Mouse (Mus musculus) natural killer cell, adult 2 months (primary cell): ENCODE measurements around the gene Mzf1.

Experiments
- DNase-seq, 2 experiments: peaks; one replicate each; pipeline ENCODE4 v3.0.0; 2022; ENCODE audit warnings: low spot score in 2 of 2

The Mzf1 gene

DNA sequence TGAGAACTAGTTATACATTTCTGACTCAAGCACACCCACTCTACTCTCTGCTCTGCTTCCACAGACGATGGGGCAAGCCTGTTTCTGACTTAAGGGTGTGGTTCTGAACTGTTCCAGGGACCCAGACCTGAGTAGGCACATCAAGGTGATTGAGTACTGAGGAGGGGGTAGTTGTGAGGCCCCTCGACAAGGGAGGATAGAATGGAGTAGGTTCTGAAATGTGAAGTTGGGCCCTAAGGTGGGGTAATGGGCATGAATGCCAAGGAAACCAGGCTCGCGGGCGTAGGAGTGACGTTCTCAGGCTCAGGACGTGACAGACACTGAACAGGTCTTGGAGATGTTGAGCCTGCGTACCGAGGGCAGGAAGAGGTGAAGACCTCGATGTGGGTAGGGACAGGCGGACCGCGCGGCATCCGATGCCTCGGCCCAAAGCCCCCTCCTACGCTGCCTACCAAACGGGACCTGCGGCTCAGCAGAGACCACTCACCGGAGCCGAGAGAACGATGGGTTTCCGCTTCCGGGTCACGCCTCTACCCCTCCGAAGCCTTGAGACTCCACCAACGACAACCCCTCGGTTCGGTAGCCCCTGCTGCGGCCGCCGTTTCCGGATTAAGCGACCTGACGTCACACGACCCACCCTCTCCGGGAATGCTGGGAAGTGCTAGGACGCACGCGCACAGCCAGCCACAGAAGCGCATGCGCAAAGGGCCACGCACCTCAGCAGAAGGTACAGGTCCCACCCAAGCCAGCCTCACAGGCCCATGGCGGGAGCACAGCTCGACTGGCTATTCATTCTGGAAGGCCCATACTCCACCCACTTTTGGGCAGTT, 20.2 kb downstream of the Mzf1 start, which contains the start of gene Chmp2a:
Gene Chmp2a (minus strand): TSS at position 660 of the 830 bp plus-strand sequence.
- DNase-seq, result peak; percentile 95 to 97

DNA sequence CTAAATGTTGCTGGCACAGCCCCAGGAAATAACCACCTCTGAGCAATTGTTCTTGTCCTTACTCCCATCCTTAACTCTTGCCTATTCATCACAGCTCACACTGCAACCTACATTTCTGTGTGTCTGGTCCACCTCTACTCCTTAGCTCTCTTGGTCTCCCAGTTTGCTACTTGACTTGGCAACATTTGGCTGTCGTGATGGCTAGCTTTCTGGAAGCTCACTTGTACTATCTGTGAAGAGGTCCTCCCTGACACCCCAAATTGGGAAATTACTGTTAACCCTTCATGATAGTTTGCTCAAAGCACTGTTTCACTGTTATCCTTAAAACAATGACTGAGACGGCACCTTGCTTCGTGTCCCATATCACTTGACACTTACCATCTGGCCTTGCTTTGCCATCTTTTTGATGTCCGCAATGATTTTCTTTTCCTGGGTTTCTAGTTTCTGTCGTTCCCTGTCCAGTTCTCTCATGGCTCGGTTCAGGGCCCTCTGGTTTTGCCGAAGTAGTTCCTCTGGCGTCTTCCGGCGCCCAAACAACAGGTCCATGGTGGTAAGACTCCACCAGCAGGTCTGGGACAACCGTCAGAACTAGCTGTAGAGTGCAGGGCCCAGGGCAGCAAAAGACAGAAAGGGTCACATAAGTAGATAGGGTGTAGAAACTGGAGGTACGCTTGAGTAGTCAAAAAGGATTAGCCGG, 21.0 kb downstream of the Mzf1 start:
- DNase-seq, result no peak

GRCm38 (mm10) chr7:13032541-13032940, 22.0 kb downstream of the Mzf1 start:
- no peak for DNase-seq

- DNase-seq, result no peak
Measured at GRCm38 (mm10) chr7:13031983-13032382, 22.6 kb downstream of the Mzf1 start.

GRCm38 (mm10) chr7:13031069-13031468, 23.5 kb downstream of the Mzf1 start:
- no peak for DNase-seq

DNA sequence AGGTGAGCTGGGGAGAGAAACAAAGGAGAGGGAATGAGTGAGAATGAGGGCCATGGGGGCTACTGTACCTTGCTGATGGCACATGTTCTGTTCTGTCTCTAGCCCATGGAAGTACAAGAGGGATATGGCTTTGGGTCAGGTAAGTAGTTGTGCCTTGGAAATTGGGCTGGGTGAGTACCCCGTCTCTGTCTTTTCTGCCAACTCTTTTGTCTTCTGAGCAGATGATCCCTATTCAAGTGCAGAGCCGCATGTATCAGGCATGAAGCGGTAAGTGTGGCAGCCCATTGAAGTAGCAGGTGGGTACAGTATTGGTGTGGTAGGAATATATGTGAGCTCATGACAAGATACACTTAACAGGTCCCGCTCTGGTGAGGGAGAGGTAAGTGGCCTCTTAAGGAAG, 25.6 kb downstream of the Mzf1 start:
- DNase-seq, result no peak

DNA sequence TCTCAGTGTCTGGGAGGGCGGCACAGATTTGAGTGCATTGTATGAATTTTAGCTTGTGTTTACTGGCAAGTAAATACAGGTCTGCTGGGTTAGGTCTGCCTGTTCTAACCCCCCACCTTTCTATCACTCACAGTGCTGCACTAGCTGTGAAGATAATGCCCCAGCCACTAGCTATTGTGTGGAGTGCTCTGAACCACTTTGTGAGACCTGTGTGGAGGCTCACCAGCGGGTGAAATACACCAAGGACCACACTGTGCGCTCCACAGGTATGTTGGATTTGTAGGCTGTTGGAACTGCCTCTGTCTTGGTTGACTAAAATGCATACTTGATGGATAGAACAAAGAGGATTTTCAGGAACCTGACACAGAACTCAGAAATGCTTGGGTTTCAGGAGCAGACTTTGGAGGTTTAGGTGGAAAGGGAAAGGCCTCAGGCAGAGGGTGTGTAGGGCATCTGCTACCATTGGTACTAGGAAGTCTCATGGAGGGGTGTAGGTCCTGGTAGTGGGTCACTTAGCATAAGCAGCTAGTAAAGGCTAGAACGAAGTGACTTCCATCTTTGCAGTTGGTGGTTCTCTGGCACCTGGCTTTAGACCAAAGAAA, 29.0 kb downstream of the Mzf1 start:
- no peak for DNase-seq

GRCm38 (mm10) chr7:13024805-13025204, 29.8 kb downstream of the Mzf1 start:
- peak; percentile 46 to 56 for DNase-seq

- peak; percentile 96 to 97 for DNase-seq
Measured at GRCm38 (mm10) chr7:13023928-13024731, 30.4 kb downstream of the Mzf1 start.

- peak; percentile 24 to 43 for DNase-seq
Measured at GRCm38 (mm10) chr7:13022773-13023535, 31.6 kb downstream of the Mzf1 start.

DNA sequence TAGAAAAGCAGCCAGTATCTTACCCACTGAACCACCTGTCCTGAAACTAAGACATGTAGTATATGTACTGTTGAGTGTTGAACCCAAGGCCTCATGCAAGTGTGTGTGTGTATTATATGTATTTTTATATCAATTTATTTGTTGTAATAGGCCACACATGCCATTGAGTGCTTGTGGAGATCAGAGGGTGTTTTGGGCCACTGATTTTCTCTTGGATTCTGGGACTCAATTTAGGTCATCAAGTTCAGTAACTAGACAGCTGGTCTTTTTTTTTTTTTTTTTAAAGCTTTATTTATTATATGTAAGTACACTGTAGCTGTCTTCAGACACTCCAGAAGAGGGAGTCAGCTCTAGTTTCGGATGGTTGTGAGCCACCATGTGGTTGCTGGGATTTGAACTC, 39.3 kb downstream of the Mzf1 start:
- DNase-seq, result no peak

DNA sequence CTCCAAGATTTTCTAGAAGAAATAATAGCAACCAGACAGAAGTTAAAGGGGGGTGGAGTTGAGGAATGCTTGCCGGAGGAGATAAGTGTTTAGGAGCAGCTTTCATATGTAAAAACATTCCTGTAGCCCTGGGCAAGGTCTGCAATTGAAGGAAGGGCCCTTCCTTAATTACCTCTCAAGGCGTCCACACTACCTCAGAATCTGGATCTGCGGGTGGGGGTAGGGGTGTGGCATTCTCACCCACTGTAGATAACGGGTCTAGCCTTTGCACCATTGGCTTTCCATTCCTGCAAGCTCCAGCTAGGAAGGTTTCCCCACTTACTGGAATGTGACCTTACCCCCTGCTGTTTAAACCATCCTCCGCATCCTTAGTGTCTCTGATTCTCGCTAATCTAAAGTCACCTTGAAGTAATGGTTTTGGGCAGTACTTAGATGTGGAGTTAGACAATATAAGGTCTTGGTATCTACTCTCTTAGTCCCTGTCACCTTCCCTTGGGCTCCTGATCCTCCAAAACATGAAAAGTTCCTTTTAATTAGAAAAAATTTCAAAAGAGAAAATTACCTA, 40.2 kb downstream of the Mzf1 start:
- DNase-seq, result no peak

- DNase-seq, result no peak
Measured at GRCm38 (mm10) chr7:13013671-13014070, 40.9 kb downstream of the Mzf1 start.

- no peak for DNase-seq
Measured at GRCm38 (mm10) chr7:13010005-13010908, 44.3 kb downstream of the Mzf1 start, which contains the start of gene Zbtb45. Gene Zbtb45 (minus strand): TSS chr7:13010034.

DNA sequence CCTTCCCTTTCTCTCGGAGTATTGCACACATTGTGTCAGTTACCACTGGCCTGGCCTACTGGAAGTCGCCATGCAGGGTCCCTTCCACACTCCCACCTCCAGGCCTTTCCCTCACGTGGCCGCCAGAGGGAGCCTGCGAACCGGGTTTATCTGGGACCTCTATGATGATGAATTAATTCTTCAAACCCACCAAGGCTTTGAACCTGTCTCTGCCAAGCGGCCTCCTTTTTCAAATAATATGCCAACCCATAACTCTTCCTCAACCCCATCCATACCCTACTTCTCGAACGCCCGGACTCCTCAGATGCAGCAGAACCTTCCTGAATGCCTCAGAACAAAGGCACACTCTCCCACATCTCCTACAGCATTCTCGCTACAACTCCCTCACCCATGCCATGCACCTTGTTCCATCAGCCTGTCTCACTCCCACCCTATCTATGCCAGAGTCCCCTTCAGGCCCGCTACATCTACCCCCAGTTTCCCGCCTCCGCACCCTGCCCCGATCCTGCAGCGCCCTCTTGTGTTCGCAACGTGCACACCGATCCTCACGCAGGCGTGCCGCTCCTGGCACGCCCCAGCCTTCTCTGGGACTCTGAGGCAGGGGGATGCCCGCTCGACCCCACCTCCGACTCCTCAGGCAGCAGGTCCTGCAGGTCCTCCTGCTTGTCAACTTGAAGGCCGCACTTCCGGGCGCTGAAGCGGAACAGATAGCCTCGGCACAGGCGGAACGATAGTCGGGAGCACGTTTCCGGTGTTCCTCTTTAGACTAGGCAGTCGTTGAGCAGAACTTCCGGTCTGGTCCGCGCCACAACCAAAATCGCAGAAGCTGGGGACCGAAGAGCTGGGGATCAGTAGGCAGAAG, 45.2 kb downstream of the Mzf1 start:
- peak; percentile 86 for DNase-seq

- no peak for DNase-seq
Measured at GRCm38 (mm10) chr7:13007341-13008092, 47.0 kb downstream of the Mzf1 start.

GRCm38 (mm10) chr7:13006531-13006930, 48.0 kb downstream of the Mzf1 start:
- DNase-seq, result no peak

DNA sequence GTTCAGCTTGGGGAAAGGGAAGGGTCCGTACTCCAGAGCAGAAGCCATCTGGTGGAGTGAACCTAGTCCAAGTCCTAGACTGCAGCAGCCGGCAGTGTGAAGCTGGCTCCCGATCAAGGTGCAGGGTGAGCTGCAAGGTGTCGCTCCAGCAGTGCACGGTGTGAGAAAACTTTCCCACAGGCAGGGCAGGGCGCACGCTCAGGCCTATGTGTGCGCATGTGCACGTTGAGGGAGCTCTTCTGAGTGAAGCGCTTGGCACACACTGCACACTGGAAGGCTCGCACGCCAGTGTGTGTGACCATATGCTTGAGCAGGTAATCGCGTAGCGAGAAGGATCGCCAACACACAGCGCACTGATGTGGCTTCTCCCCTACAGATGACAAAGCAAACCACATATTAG, 48.6 kb downstream of the Mzf1 start:
- DNase-seq, result no peak
